Mouse (Mus musculus) intestine, postnatal 0 days (tissue): ENCODE measurements around the gene Dnajc28. TPM values are rescaled to one million over a fixed set of nuclear protein-coding genes. Genes with fewer than 3 reads are reported as not detected.

ENCODE experiments used
- ATAC-seq: fragments of 200-750 bp; cut with Nextera tagmentation; 2 replicates; pipeline ENCODE4 v1.8.0; 2017; ENCODE audit warnings: mild to moderate bottlenecking, moderate TSS enrichment, moderate library complexity
- H3K27ac ChIP-seq: fragments of 300-500 bp; sonication (generic); 2 replicates; pipeline ENCODE4 v1.5.1; 2014; ENCODE audit warnings: mild to moderate bottlenecking, low read depth, low read length, moderate library complexity
- H3K27me3 ChIP-seq: fragments of 300-500 bp; sonication (generic); replicated peaks from 2 replicates; pipeline ENCODE4 v1.6.1; 2014; ENCODE audit warnings: low read length, mixed read lengths; ENCODE audit not compliant: control insufficient read depth, insufficient read depth
- H3K36me3 ChIP-seq: fragments of 300-500 bp; sonication (generic); 2 replicates; pipeline ENCODE4 v1.6.1; 2014; ENCODE audit warnings: mild to moderate bottlenecking, moderate library complexity; ENCODE audit not compliant: control insufficient read depth, insufficient read depth
- H3K4me1 ChIP-seq: fragments of 300-500 bp; sonication (generic); replicated peaks from 2 replicates; pipeline ENCODE4 v1.6.1; 2014; ENCODE audit warnings: antibody characterized with exemption, low read length, mixed read lengths; ENCODE audit not compliant: control insufficient read depth, insufficient read depth
- H3K4me2 ChIP-seq: fragments of 300-500 bp; sonication (generic); replicated peaks from 2 replicates; pipeline ENCODE4 v1.6.1; 2014; ENCODE audit warnings: low read depth, mild to moderate bottlenecking, moderate library complexity
- H3K4me3 ChIP-seq: fragments of 300-500 bp; sonication (generic); 2 replicates; pipeline ENCODE4 v1.5.1; 2014; ENCODE audit warnings: low read depth, low read length
- H3K9ac ChIP-seq: fragments of 300-500 bp; sonication (generic); 2 replicates; pipeline ENCODE4 v1.6.1; 2014; ENCODE audit warnings: mild to moderate bottlenecking, low read depth, low read length
- H3K9me3 ChIP-seq: fragments of 300-500 bp; sonication (generic); 2 replicates; pipeline ENCODE4 v1.6.1; 2016; ENCODE audit warnings: mixed run types; ENCODE audit not compliant: control insufficient read depth
- CTCF ChIP-seq: sonication (generic); IDR thresholded peaks from 2 replicates; pipeline ENCODE4 v1.5.1; 2016; ENCODE audit warnings: low read depth, mild to moderate bottlenecking, control low read depth, antibody characterized with exemption, moderate library complexity
- WGBS: fragments of 180-500 bp; shearing (Covaris S2); extraction: QIAGEN DNeasy Blood & Tissue Kit; methylation state at CpG from one replicate; pipeline ENCODE4 v1.1.7; 2014; 5-methylcytosine and 5-hydroxymethylcytosine counted together
- polyA plus RNA-seq: library from polyadenylated mRNA; unstranded; fragments of >200 nt; fragmentation: Nextera tagmentation; extraction: Ambion mirVana; gene quantifications from 2 replicates; pipeline ENCODE4 v1.2.1, GENCODE M21; 2015

The Dnajc28 gene
- polyA plus RNA-seq, 1 experiment from 2014 or later: 1.5 TPM

- no peaks in the 10 kb centered on the region for H3K9me3 ChIP-seq
- H3K9ac ChIP-seq: no peak overlapping the region
- no peaks in the 10 kb centered on the region; the same call in 1 of the 2 replicates for H3K36me3 ChIP-seq
- no peak overlapping the region for H3K27ac ChIP-seq
- no peak overlapping the region for H3K4me2 ChIP-seq
- H3K4me3 ChIP-seq: no peak overlapping the region
- WGBS: 66% methylated on average over 11 of the region's 11 CpGs
- H3K27me3 ChIP-seq: no peaks in the 10 kb centered on the region
- no peak for TF ChIP-seq CTCF
- no peaks in the 10 kb centered on the region for H3K4me1 ChIP-seq
- no peak for ATAC-seq
Observed at GRCm38 (mm10) chr16:91611248-91611647, 7.6 kb downstream of the Dnajc28 start.

- 66% methylated on average over 9 of the region's 9 CpGs for WGBS
- no peak for ATAC-seq
- no peaks in the 10 kb centered on the region for H3K9me3 ChIP-seq
- no peaks in the 10 kb centered on the region for H3K4me1 ChIP-seq
- no peaks in the 10 kb centered on the region; the same call in 1 of the 2 replicates for H3K36me3 ChIP-seq
- no peaks in the 10 kb centered on the region for H3K27me3 ChIP-seq
- H3K4me3 ChIP-seq: no peak overlapping the region
- no peak overlapping the region for H3K4me2 ChIP-seq
- no peak overlapping the region for H3K27ac ChIP-seq
- no peak overlapping the region for H3K9ac ChIP-seq
- no peak for TF ChIP-seq CTCF
Observed at GRCm38 (mm10) chr16:91609501-91610245, 9.2 kb downstream of the Dnajc28 start.

- Histone ChIP-seq H3K27me3 (no peaks in the 10 kb centered on the region), H3K4me3 (no peak overlapping the region), H3K9ac (no peak overlapping the region), H3K4me1 (no peaks in the 10 kb centered on the region), H3K27ac (no peak overlapping the region), H3K9me3 (no peaks in the 10 kb centered on the region), H3K4me2 (no peak overlapping the region), H3K36me3 (no peaks in the 10 kb centered on the region)
- no peak for TF ChIP-seq CTCF
- WGBS: 71% methylated on average over 8 of the region's 8 CpGs
- 0 out of 2 replicates have a peak, but pooled peaks have one; percentile 41 for ATAC-seq
Observed at GRCm38 (mm10) chr16:91606958-91607357, 11.9 kb downstream of the Dnajc28 start.

- 86% methylated on average over 6 of the region's 6 CpGs for WGBS
- no peak overlapping the region for H3K4me2 ChIP-seq
- H3K9ac ChIP-seq: no peak overlapping the region
- no peaks in the 10 kb centered on the region for H3K4me1 ChIP-seq
- no peak overlapping the region for H3K4me3 ChIP-seq
- H3K27me3 ChIP-seq: no peaks in the 10 kb centered on the region
- no peak for ATAC-seq
- H3K27ac ChIP-seq: no peak overlapping the region
- H3K9me3 ChIP-seq: no peaks in the 10 kb centered on the region
- no peak for TF ChIP-seq CTCF
- no peaks in the 10 kb centered on the region for H3K36me3 ChIP-seq
Observed at GRCm38 (mm10) chr16:91605156-91605555, 13.7 kb downstream of the Dnajc28 start.

- Histone ChIP-seq H3K4me3 (no peak overlapping the region), H3K4me2 (no peak overlapping the region), H3K36me3 (no peaks in the 10 kb centered on the region), H3K27me3 (no peaks in the 10 kb centered on the region), H3K9ac (no peak overlapping the region), H3K9me3 (no peaks in the 10 kb centered on the region), H3K27ac (no peak overlapping the region), H3K4me1 (peaks cover 2% of the 10 kb centered on the region; the same call in 1 of the 2 replicates)
- WGBS: 48% methylated on average over 9 of the region's 9 CpGs
- TF ChIP-seq CTCF: no peak
- ATAC-seq: no peak
Observed at GRCm38 (mm10) chr16:91601693-91602092, 17.1 kb downstream of the Dnajc28 start.

GRCm38 (mm10) chr16:91601081-91601480, 17.7 kb downstream of the Dnajc28 start:
- 26% methylated on average over 4 of the region's 4 CpGs for WGBS
- H3K4me3 ChIP-seq: no peak overlapping the region
- H3K27me3 ChIP-seq: no peaks in the 10 kb centered on the region
- H3K36me3 ChIP-seq: no peaks in the 10 kb centered on the region
- no peak overlapping the region for H3K9ac ChIP-seq
- no peaks in the 10 kb centered on the region for H3K9me3 ChIP-seq
- H3K27ac ChIP-seq: no peak overlapping the region
- TF ChIP-seq CTCF: no peak
- peaks cover 5% of the 10 kb centered on the region; the same call in 1 of the 2 replicates for H3K4me1 ChIP-seq
- no peak overlapping the region for H3K4me2 ChIP-seq
- ATAC-seq: no peak
